Mouse (Mus musculus) G1E-ER4 (cell line): ENCODE data around the gene Cd3e. TPM values are rescaled to one million over a fixed set of nuclear protein-coding genes. Genes with fewer than 3 reads are reported as not detected.

Experiments
- GATA1 ChIP-seq: IDR thresholded peaks from one replicate; pipeline ENCODE4 v1.8.0; 2012; ENCODE audit warnings: low read length, inconsistent platforms
- polyA plus RNA-seq: library from polyadenylated mRNA; stranded (reverse); fragments of >175 nt; gene quantifications from 2 replicates; pipeline ENCODE4 v1.2.3, GENCODE M21; 2012

Gene Cd3e
- polyA plus RNA-seq, 1 experiment: not detected

GRCm38 (mm10) chr9:44993268-44993667 is 16.2 kb downstream of the Cd3e start:
- no peak for TF ChIP-seq GATA1

GRCm38 (mm10) chr9:44992271-44992670 is 17.2 kb downstream of the Cd3e start:
- no peak for TF ChIP-seq GATA1

- TF ChIP-seq GATA1: no peak
Observed at GRCm38 (mm10) chr9:44991821-44992220, 17.6 kb downstream of the Cd3e start.

- no peak for TF ChIP-seq GATA1
Observed at GRCm38 (mm10) chr9:44986976-44987375, 22.5 kb downstream of the Cd3e start.

GRCm38 (mm10) chr9:44986242-44986781 is 23.1 kb downstream of the Cd3e start:
- TF ChIP-seq GATA1: no peak

GRCm38 (mm10) chr9:44985721-44986161 is 23.7 kb downstream of the Cd3e start:
- no peak for TF ChIP-seq GATA1

DNA sequence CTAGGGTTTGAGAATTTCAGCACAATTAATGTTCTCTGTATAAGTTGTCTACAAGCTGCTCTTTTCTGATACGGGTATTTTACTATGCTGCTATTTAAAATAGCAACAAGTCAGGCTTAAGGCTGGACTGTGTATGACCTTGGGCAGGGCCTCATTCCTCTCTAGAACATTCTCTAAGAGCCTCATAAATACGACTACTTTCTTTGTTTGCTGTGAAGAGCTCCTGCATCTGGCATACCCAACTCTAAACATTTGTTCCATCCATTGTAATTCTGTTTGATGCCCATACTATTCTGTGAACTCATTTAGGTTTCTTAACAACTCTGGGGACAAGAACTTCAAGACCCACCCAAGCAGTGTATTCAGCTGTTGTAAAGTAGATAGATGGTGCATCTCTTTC is 26.4 kb downstream of the Cd3e start:
- TF ChIP-seq GATA1: no peak

DNA sequence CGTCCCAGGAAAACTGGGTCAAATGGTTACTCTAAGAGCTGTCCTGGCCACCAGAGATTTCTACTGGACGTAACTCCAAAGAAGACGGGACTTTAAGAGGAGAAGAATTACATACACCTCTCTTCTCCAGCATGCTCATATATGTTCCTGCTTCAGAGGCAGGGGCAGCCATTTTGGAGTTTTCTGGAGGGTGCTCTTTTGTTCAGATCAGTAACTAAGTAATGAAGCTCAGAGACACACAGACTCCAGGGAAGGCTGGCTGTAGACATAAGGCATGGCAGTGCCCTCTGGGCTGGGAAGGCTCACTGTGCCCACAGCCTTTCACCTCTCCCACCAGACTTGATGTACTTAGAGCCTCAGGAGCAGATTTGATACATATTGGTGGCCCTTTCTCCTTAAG is 26.9 kb downstream of the Cd3e start:
- no peak for TF ChIP-seq GATA1

GRCm38 (mm10) chr9:44982081-44982480 is 27.3 kb downstream of the Cd3e start:
- no peak for TF ChIP-seq GATA1

- TF ChIP-seq GATA1: no peak
Observed at GRCm38 (mm10) chr9:44981676-44982075, 27.8 kb downstream of the Cd3e start, which contains the start of gene Cd3d. Cd3d (plus strand) TSS chr9:44981786.

DNA sequence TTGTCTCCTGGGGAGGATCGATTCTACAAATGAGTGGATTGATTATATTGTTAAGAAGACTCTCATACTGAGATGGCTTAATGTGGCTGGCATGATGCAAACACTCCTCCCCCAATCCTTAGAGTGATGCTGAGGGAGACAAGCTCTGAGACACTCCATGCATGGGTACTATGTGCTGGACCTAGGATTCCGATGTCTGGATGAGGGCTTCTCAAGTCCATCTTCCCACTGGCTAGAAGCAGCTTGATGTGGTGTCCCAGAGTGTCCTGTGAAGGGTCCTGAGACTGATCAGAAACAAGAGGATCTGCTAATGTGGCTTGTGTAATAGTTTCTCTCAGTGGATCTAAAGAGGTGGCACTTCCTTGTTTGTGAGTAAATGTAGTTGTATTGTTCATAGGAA is 28.3 kb downstream of the Cd3e start:
- TF ChIP-seq GATA1: no peak

DNA sequence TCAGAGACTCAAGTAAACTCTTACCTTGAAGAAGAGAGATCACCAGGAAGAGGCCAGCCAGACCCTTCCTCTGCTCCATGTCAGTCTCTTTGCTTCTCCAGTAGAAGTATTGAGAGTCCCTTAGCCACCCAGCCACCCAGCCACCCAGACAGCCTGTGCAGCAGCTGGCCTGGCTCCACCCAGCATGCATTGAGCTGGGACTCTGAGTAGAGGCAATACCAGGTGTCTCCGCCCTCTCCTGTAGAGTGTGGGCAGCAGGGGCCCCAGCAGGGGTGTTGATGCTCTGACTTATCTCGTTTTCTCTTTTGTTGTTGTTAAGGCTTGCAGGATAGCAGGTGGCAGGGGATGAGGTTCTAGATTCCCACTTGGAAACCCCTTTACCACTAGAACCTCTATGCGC is 29.2 kb downstream of the Cd3e start, which contains the start of gene Cd3g:
Gene Cd3g, minus strand, starts transcription at position 190 of the 400 bp plus-strand sequence.
- TF ChIP-seq GATA1: no peak

GRCm38 (mm10) chr9:44979806-44980205 is 29.6 kb downstream of the Cd3e start:
- TF ChIP-seq GATA1: no peak

GRCm38 (mm10) chr9:44977813-44978212 is 31.6 kb downstream of the Cd3e start:
- no peak for TF ChIP-seq GATA1

GRCm38 (mm10) chr9:44969450-44969849 is 40.0 kb downstream of the Cd3e start:
- TF ChIP-seq GATA1: no peak

- TF ChIP-seq GATA1: no peak
Observed at GRCm38 (mm10) chr9:44966815-44967242, 42.6 kb downstream of the Cd3e start.

DNA sequence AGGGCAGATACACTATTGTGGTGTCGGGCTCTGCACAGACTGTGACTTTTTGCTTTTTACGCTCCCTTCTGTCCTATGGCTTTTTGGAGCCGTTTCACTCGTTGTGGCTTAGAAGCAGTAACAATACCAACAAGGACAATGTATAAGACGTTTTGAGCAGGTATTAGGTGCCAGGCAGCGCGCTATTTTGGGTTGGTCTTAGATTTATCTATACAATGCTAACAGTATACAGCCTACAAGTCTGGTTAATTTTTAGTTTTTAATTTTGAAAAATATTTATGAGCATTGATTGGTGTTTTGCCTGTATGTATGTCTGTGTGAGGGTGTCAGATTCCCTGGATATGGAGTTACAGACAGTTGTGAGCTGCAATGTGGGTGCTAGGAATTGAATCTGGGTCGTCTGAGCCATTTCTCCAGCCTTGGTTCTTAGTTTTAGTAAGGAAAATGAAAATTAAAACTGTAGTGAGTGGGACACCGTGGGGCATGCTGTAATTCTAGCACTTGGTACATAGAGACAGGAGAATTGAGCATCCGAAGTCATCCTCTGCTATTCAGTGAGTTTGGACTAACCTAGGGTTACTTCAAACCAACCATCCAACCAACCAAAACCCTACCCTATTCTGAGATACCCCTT is 43.5 kb downstream of the Cd3e start:
- TF ChIP-seq GATA1: no peak
